Mouse (Mus musculus) layer of hippocampus, adult 6 months (tissue): Measurements from ENCODE around the gene Hist1h1d. TPM values are rescaled to one million over a fixed set of nuclear protein-coding genes. Genes with fewer than 3 reads are reported as not detected.

Source experiments
- microRNA-seq: library from miRNA; unstranded; fragments of <30 nt; microRNA quantifications from one replicate; pipeline ENCODE4 v1.2.0, GENCODE M21; 2020
- polyA plus RNA-seq: library from polyadenylated mRNA; unstranded; fragments of <200 nt; fragmentation: Nextera tagmentation; gene quantifications from 2 replicates; pipeline ENCODE4 v1.2.3, GENCODE M21; 2021

The Hist1h1d gene
- polyA plus RNA-seq, 1 experiment from 2014 or later: 0.10 TPM

Small RNA genes within 50 kb of the gene (microRNA-seq; reads per million reads assigned to microRNA genes)
- gene Gm44297: not detected
- gene Gm44359: not detected
- not detected for gene Gm44394
- not detected for gene n-TStga1

Other genes starting within 250 kb of the Hist1h1d start
- gene Zfp322a, start 184.1 kb upstream of the Hist1h1d start, polyA plus RNA-seq: 11.8 and 14.7 TPM in 2 replicates
- gene Abt1, start 129.4 kb upstream of the Hist1h1d start, polyA plus RNA-seq: 7.2 and 7.9 TPM in 2 replicates
- not detected in 2 replicates for gene Btn1a1, start 87.4 kb upstream of the Hist1h1d start, polyA plus RNA-seq
- gene Btn2a2, start 64.4 kb upstream of the Hist1h1d start, polyA plus RNA-seq: 0.26 and 0.46 TPM in 2 replicates
- gene Hist1h4h, start 22.2 kb upstream of the Hist1h1d start, polyA plus RNA-seq: 62.0 and 135 TPM in 2 replicates
- not detected in 2 replicates for gene Hist1h2af, start 19.4 kb upstream of the Hist1h1d start, polyA plus RNA-seq
- 1.3 TPM in 1 of 2 replicates, not detected in the other for gene Hist1h3g, start 17.8 kb upstream of the Hist1h1d start, polyA plus RNA-seq
- 0.20 and 0.25 TPM in 2 replicates for gene Hist1h2bh, start 9.9 kb upstream of the Hist1h1d start, polyA plus RNA-seq
- gene Hist1h3f, start 9.2 kb upstream of the Hist1h1d start, polyA plus RNA-seq: 0.14 TPM in 1 of 2 replicates, not detected in the other
- not detected in 2 replicates for gene Hist1h4f, start 1.6 kb upstream of the Hist1h1d start, polyA plus RNA-seq
- gene Hist1h3e, start 9.1 kb downstream of the Hist1h1d start, polyA plus RNA-seq: 1.1 and 1.8 TPM in 2 replicates
- gene Hist1h2ae, start 18.0 kb downstream of the Hist1h1d start, polyA plus RNA-seq: 8.0 and 8.1 TPM in 2 replicates
- 3.4 and 4.7 TPM in 2 replicates for gene Hist1h2bg, start 18.1 kb downstream of the Hist1h1d start, polyA plus RNA-seq
- gene Hist1h2bf, start 20.9 kb downstream of the Hist1h1d start, polyA plus RNA-seq: 1.1 TPM in 1 of 2 replicates, not detected in the other
- gene Hist1h2ad, start 21.1 kb downstream of the Hist1h1d start, polyA plus RNA-seq: not detected in 2 replicates
- 0.60 and 0.88 TPM in 2 replicates for gene Hist1h3d, start 22.5 kb downstream of the Hist1h1d start, polyA plus RNA-seq
- 7.7 and 14.9 TPM in 2 replicates for gene Hist1h4d, start 28.3 kb downstream of the Hist1h1d start, polyA plus RNA-seq
- gene Hist1h2be, start 67.9 kb downstream of the Hist1h1d start, polyA plus RNA-seq: 4.3 and 6.3 TPM in 2 replicates
- 9.9 and 12.4 TPM in 2 replicates for gene Hist1h1e, start 69.3 kb downstream of the Hist1h1d start, polyA plus RNA-seq
- 2.2 and 4.2 TPM in 2 replicates for gene Hist1h2ac, start 130.7 kb downstream of the Hist1h1d start, polyA plus RNA-seq
- gene Hist1h2bc, start 130.9 kb downstream of the Hist1h1d start, polyA plus RNA-seq: 125 and 195 TPM in 2 replicates
- not detected in 2 replicates for gene Hist1h1t, start 142.6 kb downstream of the Hist1h1d start, polyA plus RNA-seq
- gene Hist1h4c, start 145.2 kb downstream of the Hist1h1d start, polyA plus RNA-seq: 3.0 and 6.5 TPM in 2 replicates
- gene Hfe, start 157.6 kb downstream of the Hist1h1d start, polyA plus RNA-seq: 6.8 and 7.3 TPM in 2 replicates
- gene Hist1h1c, start 185.5 kb downstream of the Hist1h1d start, polyA plus RNA-seq: 8.2 and 11.8 TPM in 2 replicates
- gene Hist1h3c, start 192.3 kb downstream of the Hist1h1d start, polyA plus RNA-seq: 0.43 and 0.45 TPM in 2 replicates
- 0.92 TPM in 1 of 2 replicates, not detected in the other for gene Hist1h2bb, start 193.5 kb downstream of the Hist1h1d start, polyA plus RNA-seq
- 3.4 and 5.1 TPM in 2 replicates for gene Hist1h2ab, start 197.9 kb downstream of the Hist1h1d start, polyA plus RNA-seq
- gene Hist1h3b, start 199.0 kb downstream of the Hist1h1d start, polyA plus RNA-seq: 0.31 TPM in 1 of 2 replicates, not detected in the other
- gene Hist1h4b, start 203.8 kb downstream of the Hist1h1d start, polyA plus RNA-seq: not detected in 2 replicates
- gene Hist1h4a, start 208.0 kb downstream of the Hist1h1d start, polyA plus RNA-seq: 0.34 TPM in 1 of 2 replicates, not detected in the other
- gene Hist1h3a, start 209.1 kb downstream of the Hist1h1d start, polyA plus RNA-seq: not detected in 2 replicates
- gene Hist1h1a, start 210.4 kb downstream of the Hist1h1d start, polyA plus RNA-seq: 0.20 TPM in 1 of 2 replicates, not detected in the other
- not detected in 2 replicates for gene Trim38, start 216.7 kb downstream of the Hist1h1d start, polyA plus RNA-seq